Mouse (Mus musculus) embryo, embryonic 11 days (tissue): ENCODE measurements at regions not wholly inside any gene's neighbourhood (a gene's known extent, or its start where the extent isn't known, plus 50 kb on each side); places are given as distances from the start of the nearest gene placed in this dataset.

Experiments
- DNase-seq: peaks from one replicate; pipeline ENCODE4 v3.0.0-alpha.2; 2015

DNA sequence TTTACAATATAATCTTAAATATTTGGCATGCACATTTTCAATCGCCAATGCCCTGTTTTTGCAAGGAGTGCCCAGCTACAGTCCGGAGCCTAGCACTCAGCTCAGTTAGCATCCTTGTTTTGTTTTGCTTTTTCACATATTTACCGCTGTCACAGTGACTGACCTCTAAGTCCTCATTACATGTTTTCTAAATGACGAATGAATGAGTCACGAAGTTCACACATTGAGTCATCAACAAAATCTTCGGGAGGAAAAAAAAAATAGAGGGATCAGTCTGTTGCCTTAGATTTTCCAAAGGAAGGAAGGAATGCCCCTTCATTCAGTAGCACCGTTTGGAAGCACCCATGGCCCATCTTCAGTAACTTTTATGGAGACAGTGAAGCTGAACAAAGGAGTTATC, 342.9 kb upstream of the Actbl2 start:
- no peak for DNase-seq

DNA sequence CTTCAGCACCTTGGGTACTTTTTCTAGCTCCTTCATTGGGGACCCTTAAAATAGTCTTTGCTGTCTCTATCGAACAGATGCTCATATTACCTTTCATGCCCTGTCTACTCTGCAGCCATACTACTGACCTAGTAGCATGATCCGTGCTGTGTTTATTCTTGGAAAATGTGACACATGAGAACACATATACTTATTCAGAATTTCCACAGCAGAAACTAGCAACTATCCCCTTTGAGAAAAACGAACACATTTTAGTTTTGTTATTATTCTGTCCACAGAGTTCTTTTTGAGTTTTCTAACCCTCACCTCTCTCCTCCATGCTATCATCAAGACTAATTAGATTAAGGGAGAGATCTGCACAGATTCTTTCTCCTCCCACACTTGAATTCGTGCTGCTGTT, 341.6 kb upstream of the Actbl2 start:
- no peak for DNase-seq

DNA sequence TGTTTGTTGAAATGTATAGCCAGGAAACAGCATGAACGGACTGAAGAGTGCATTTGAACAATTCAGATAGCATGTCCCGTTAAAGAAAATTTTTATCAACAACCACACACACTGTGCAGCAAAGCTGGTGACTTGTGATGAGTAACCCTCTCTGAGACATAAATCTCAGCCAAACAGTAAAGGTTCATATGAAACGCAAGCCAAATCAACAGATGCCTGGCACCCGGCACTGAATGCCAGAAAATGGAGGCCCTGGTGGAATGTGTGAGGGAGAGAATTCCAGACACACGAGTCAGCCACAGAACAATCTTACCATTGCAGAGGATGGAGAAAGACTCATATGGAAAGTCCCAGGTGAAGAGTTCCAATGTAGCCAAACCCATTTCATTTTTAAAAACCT, 341.1 kb upstream of the Actbl2 start:
- no peak for DNase-seq

DNA sequence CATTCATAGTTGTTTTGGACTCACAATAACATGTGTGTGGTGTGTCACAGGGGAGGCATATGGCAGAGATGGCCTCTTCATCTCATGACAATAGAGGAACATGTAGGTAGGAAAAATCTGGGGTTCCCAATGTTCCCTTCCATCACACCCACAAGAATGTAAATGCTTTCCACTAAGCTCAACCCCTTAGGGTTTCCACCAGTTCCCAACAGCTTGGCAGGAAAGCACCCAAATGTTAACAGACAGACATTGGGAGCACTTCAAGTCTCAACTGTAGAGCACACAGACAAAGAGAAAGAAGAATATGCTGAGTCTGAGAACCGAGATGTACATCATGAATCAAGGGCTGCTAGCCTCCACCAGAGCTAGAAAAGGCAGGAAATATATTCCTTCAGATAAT, 339.7 kb upstream of the Actbl2 start:
- no peak for DNase-seq

DNA sequence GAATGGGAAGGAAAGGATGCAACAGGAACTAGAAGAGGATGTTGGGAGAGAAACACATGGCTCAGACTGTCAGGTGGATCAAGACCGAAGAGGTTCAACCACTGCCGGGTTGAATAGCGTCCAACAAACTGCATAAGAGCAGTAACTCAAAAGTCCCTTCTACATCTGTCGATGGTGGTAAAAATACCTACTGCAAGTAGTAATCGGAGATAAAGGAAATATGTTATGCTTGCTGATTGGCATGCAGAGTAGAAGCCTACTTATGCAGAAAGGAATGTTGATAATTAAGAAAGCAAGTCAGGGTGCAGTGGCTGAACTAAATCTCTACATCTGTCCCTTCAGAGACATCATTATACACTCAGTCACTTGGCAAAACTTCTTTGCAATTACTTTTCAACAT, 330.9 kb upstream of the Actbl2 start:
- DNase-seq: no peak

DNA sequence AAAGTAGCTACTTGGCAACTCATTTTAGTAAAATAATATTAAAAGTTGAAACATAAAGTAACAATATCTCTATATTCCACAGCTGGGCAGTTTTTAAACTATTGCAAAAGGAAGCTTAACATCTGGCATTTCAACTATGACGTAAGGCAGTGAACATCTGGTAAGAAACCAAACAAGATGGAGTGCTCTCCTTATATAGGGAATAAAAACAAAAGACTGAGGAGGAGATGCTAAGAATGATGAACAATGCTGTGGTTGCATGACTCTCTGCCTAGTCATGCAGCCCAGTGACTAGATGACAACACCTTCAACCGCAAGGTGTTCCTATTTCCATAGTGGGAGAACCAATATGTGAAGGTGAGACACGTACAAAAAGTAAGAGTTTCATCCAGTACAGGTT, 329.9 kb upstream of the Actbl2 start:
- no peak for DNase-seq

DNA sequence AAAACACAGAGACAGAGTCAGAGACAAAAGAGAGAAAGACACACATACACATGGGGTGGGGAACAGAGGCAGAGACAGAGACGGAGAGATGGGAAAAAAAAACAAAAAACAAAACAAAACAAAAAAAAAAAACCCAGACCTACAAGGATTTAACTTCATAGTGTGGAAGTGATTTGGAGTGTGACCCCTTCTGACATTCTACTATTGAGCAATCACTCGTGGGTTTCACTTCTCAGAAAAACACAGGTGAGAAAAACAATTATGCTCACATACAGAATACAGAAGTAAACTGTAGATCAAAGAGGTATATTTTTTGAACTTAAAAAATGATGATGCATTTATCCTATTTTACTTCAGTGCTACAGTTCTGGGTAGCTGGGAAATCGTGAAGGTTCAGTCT, 326.7 kb upstream of the Actbl2 start:
- DNase-seq: no peak

DNA sequence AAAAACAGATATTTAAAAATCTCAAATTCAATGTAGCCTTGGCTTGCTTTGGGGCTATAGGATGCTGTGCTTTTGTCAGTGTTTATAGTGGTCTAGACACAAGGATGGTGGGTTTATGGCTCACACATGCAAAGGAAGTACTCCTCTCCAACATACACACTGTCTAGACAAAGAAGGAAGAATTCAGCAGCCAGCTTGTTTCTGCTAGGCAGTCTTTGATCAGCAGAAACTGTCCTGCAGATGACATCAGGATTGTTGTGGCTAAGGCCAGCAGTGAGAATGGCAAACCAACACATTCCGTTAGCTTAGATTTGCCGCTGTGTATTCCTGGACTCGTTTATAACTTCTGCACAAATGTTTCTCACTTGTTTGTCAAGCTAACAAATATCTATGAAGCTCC, 325.9 kb upstream of the Actbl2 start:
- no peak for DNase-seq

DNA sequence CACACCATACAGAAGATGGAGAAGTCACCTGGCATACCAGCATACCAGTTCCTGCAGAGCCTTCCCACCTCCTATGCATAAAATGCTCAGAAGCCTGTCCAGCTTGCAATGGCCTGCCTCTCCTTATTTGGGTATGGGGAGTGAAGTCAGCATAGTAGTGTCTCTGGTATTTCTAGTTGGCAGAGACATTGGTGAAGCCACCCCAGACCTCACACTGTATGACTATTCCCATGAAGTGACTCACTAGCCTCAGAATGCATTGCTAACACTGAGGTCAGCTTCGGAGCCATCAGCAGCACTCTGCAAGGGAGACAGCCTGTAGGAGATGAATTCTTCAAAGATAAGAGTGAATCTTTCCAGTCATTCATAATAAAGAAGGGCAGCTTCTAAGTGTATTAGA, 325.2 kb upstream of the Actbl2 start:
- DNase-seq: no peak

DNA sequence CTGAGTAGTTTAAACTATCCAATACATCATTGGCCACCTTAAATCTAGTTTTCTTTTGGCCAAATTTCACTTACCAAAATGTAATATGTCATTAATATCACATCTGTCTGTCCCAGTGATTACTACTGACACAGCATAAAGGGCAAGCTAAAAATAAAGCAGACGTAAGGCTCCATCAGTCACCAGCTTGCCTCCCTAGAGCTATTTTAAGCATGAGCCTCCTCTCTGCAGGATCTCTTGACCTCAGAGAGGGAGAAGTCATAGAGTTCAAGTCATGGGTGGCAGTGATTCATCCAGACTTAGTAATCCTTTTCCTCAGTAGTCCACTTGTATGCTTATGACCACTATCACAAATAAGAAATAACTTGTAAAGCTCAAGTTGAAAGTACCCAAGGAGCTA, 313.2 kb upstream of the Actbl2 start:
- no peak for DNase-seq

DNA sequence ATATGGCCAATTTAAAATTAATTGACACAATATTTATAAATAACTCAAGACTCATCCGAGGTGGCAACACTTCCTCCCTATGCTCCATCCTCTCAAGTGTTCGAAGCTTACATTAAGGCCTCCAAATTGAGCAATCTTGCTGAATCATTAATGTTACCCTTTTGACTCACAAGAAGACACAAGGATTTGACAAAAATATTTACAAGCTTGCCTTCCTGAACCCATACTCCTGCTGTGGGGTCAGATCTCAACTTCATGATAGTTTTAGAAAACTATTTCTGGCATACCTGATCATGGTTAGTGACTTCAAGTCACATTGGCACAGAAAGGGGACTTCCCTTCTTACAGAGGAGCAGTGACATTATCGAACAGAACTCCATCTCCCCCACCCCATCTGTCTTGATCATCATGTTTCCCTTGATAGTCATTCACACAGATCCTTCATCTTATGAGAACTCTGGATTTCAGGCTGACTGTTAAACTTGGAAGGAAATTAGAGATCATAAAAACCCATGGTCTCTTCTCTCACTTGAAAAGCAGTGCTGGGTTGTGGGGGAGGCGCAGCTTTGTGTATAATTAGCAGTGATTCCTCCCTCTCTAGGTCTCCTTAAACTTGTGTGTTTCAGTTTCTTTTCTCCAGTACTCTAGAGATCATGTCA, 311.7 kb upstream of the Actbl2 start:
- no peak for DNase-seq

DNA sequence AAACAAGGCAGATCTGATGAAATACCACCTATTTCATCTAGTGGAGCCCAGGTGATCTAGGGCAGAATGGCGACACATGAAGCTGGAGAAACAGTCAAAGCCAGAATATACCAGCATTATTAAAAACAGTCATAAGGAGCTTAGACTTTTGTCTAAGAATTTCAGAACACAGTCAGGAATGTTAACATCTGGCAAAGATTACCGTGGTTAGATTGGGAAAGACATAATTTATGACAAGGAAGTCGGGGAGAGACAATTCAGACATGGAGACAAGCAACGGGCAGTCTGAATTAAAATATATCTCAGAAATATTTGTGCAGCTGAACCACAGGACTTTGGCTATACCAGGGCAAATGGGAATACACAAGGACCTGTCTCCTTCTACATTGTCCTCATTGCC, 310.8 kb upstream of the Actbl2 start:
- DNase-seq: peak; percentile 59

DNA sequence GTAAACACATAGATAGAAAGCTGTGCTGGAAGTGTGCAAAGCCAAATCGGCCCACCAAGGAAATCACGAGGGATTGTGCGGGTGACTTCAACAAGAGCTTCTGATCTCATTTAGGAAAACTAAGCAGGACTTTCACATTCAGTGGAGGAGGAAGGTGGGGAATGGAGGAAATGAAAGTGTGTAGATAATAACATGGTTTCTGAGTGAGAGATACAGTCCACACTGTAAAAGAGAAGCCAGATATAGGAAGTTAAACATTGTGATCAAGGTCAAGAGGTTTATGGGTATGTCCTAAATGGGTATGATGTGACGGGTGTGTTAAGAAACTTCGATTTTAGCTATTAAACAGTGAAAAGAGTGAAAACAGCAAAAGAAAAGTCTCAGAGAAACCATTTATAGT, 310.1 kb upstream of the Actbl2 start:
- DNase-seq: no peak

DNA sequence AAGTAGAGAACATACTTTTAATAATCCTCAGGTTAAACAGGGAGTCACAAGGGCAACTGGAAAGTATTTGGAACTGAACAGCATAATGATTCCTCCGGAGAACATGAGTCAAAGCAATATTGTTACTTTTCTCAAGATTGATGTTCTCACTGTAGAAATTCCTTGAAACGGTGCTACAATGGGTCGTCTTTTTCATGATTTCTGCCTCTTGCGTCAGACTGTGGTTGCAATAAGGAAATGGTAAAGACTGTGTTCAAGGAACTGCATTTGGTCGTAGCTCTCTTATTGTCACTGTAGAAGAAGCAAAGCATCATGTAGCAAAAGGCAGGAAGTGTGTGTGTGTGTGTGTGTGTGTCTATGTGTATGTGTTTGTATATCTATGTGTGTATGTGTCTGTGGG, 294.6 kb upstream of the Actbl2 start:
- no peak for DNase-seq

DNA sequence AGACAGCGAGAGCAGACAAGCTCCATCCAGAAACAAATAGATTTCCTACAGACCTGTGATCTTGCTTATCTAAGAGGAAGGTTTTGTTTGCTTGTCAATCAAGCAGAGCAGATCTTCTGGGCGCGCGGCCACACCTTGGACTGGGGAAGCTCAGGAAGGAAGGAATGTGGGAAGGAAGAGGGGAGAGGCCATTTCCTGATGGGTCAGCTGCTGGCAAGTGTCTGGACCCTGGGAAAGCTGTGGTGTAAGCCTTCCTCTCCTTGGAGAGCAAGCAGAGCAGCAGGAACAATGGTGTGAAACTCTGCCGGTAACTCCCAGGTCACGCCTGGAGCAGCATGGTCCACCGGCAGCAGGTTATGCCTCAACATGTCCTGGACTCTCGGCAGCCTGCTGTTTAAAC, 287.7 kb upstream of the Actbl2 start:
- DNase-seq: peak; percentile 16

DNA sequence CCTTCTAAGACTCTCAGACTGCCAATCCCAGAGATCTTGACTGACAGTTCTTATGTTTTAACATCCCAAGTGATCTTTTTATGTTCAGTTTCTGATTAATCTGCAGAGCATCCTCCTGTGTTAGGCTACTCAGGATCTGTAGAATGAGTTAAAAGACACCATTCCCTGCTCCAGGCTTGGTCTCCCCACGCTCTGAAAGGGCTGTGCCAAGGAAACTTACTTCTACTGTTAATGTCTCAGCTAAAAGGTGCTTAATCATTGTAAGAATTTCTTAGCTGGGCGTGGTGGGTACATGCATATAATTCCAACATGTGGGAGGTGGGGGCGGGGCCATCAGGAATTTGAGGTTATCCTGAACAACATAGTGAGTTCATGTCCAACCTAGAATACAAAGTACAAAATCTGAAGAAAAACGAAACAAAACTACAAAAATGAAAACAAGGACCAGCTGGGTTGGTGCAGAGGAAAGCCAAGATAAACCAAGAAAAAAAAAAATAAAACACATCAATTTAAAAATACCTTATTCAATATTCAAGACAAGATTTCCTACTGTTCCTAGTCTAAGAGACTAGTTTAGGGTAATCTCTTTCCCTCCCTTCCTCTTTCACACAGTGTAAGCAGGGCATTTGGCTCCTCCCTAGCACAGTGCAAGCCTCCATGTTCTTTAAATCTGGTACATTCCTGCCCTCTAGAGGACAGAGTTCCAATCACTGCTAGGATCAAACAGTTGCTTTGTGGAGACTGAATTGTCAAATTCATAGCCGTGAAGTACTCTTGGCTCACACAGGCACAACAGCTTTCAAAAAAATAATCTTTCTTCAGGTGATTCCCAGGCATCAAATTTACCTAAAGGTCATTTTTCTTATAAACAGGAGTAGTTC, 286.9 kb upstream of the Actbl2 start:
- DNase-seq: peak; percentile 90

DNA sequence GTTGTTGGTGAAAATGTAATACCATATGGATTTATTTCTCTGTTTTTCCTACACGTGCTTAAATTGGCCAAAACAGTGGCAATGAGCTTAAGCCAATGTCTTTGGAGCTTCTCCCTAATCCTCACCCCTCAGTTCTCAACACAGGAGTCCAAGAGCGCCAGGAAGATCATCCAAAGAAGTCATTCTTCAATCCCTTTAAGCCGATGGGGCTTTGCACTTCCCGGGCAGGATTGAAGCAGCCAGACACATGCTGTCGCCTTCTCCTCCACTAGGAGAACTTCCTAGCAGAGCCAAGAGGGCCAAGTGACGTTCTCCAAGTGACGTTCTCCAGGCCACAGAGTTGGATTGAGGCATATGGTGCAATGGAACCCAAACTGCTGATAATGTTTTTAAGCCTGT, 286.3 kb upstream of the Actbl2 start:
- DNase-seq: peak; percentile 22

DNA sequence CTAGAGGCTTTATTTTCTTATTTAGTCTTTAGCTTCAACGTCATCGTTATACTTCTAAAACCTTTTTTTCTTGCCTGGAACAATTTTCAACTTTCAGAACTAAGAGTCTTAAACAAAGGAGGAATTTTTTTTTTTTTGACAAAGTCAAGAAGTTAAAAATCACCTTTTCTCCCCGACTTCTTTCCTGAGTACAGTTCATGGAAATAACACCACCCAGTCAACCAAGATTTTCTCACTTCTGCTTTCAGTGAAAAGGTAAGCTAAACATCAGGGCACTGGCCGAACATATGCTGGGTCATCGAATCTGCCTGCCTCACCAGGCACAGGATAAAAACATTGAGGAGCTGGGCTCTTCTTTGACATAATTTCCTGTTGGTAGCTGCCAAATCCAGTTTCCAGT, 277.4 kb upstream of the Actbl2 start:
- peak; percentile 4 for DNase-seq

DNA sequence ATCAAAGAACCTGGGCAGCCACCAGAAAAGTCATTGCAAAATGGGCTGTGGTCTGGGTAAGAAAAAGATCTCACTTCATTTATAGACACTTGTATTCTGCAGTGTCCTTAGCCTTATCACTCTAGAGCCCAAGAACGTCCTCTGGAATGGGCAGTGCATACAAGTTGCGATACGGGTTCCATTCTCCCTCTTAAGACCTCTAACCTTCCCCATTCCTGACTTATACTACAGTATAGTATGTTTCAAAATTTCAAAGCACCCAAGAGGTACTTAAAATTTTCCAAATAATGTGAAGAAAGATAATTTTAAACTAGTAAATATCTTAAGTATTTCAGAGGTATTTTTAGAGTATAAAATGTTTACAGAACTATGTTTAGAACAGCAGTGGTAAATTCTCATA, 276.8 kb upstream of the Actbl2 start:
- DNase-seq: no peak

DNA sequence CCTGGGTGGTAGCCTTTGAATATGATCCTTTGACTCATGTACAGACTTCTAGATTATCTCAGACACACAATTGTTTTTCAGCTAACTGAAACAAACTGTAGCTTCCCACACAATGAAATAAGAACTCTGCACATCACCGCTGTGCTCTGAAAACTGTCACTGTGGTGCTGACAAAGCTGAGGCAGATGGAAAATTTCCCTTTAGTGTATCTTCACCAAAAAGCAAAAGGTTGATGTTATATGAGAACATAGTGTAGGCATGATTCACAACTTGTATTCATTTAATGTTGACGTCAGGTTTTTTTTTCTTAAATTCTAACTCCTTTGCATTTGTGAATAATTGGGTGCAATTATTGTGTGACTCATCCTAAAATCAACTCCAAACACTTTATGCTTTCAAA, 264.1 kb upstream of the Actbl2 start:
- no peak for DNase-seq

DNA sequence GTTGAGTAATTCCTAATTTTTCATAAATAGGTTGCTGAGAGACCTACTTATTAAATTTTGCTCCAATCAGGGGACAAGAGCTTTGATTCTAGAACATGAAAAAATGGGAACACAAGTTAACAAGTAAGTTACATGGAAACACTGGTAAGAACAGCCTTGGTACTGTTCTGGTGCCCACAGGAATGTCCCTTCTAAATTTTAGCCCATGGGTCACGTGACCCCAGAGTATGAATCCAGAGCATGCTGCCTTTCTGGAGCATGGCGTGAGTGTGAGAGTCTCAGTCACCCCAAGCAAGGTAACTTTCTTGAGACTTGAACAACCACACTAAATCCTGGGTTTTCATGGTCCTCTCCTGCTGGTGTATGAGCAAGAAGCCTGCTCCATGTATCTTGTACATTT, 263.7 kb upstream of the Actbl2 start:
- DNase-seq: no peak

DNA sequence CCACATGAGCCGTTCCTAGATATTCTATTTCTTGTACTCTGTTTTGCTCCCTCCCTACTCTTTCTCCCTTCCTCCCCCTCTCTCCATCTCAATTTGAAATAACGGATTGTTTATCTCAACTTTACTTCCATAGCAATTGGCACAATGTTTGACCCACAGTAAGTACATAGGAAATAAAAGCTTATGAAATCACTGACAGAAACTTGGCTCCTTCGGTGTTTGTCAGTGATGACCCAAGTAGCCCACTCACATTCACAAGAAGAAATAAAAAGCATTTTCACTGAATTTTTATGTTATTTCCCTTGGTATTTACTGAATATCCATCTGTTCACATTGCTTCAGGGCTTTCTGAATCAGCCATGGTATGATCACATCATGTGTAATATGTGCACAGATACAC, 260.2 kb upstream of the Actbl2 start:
- no peak for DNase-seq

DNA sequence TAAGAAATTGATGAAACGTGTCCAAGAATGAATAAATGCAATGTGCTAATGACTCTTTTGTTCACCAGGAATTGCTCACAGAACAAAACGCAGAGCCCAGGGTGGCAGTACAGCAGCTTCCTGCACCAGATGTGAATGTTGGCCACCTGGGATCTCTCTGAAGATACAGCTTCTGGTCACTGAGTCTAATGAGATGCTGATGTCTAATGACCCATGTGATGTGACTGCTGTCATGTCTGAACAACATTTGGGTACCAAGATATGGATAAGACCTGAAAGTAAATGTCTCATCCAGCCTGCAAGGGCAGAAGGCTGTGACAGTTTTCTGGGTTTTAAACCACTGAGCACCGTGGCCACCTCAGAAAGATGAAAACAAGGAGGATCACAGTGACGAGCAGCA, 252.1 kb upstream of the Actbl2 start:
- peak; percentile 2 for DNase-seq

DNA sequence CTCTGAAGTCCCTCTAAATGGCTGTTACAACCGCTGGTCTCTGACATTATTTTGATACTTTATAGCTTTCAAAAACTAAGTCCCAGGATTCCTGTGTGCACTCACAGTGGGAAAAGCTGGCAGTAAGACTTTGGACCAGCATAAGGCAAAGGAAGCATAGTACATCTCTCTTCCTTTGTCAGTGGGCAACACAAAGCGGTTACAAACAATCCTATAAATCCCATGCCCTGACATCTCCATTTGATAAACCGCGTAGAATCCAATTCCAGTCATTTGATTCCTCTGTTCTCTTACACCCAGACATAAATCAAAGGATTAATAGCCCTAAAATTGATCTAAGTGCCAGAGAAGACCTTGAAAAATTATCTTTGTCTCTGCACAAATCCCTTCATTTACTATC, 240.7 kb upstream of the Actbl2 start:
- DNase-seq: peak; percentile 17

DNA sequence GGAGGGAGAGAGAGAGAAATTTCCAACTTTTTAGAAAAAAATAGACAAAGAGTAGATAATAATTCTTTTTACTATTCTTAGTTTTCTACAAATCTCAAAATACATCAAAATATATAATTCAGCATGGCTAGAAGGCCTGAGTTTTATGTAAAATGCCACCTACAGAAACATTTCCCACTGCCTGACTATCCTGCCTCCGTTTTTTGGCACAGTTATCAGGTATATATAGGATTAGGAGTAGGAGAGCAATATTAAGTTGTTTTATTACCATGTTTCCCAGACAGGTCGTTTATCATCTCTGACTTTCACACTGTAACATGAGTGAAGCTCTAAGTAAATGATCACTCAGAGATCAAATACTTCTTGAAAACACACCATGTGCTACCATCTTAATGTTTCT, 224.7 kb upstream of the Actbl2 start:
- no peak for DNase-seq
